In genomic region chr11:104661531-104662205, GRCm38 (mm10) we compare ENCODE assay signal across 8 mouse cellular contexts. TPM values are rescaled to one million over a fixed set of nuclear protein-coding genes. Genes with fewer than 3 reads are reported as not detected.
A peak's percentile ranks its signal among the peaks of the same experiment; 100 is the strongest.
DNase-seq lines count a peak whose midpoint lies in the region; ATAC-seq and TF ChIP-seq lines count a peak whose summit lies in the region.
"Had no signal": no experiment of that assay in that cellular context is flagged by ENCODE, and none has a peak within 500 bp of the region (broad histone marks: within the 10 kb centered on the region; RNA-seq: fewer than 3 reads in every experiment).

No protein-coding gene starts in this region.

- H3K79me2 ChIP-seq in MEL (ENCODE audit: control insufficient read depth, insufficient read depth, low read length, poor library complexity) = no peaks in the 10 kb centered on the region

- no peak for TF ChIP-seq POLR2A in MEL (IDR thresholded peaks at IDR 0.05; ENCODE audit: control insufficient read depth in 1 of 2, insufficient read depth in 1 of 2, low read depth in 1 of 2, low read length in 2 of 2, poor library complexity in 1 of 2)

- TF ChIP-seq RAD21 in MEL (IDR thresholded peaks at IDR 0.05; ENCODE audit: low read depth, low read length) = peak; percentile 38

- H3K4me1 ChIP-seq in MEL (ENCODE audit: control insufficient read depth in 1 of 2, insufficient read depth in 2 of 2, low read length in 2 of 2) = peaks cover 6 to 29% of the 10 kb centered on the region in 2 experiments; a peak in 3 of 4 replicates

- no peaks in the 10 kb centered on the region for H3K27me3 ChIP-seq in MEL (ENCODE audit: control insufficient read depth in 1 of 2, insufficient read depth in 2 of 2, low read length in 2 of 2)

- H3K9ac ChIP-seq in MEL (ENCODE audit: control insufficient read depth, low read depth, low read length, poor library complexity, severe bottlenecking) = peak overlapping the region; percentile 5

- peak; percentile 47 for TF ChIP-seq CTCF in left cerebral cortex, adult 2 months (IDR thresholded peaks at IDR 0.05)
- peak; percentile 34 to 68 (median 37); a peak in 4 of 6 replicates for TF ChIP-seq CTCF in MEL (IDR thresholded peaks at IDR 0.05 in 2 of 3, conservative IDR thresholded peaks at IDR 0.05 in 1 of 3; ENCODE audit: control insufficient read depth in 1 of 3, insufficient read depth in 1 of 3, low read depth in 2 of 3, low read length in 3 of 3, poor library complexity in 1 of 3, severe bottlenecking in 1 of 3)

- H3K9me3 ChIP-seq in MEL (replicated peaks; ENCODE audit: insufficient read depth, low read length) = no peaks in the 10 kb centered on the region

- DNase-seq in left cerebral cortex, adult 2 months (ENCODE audit: extremely low spot score in 1 of 2, low spot score in 2 of 2) = no peak
- DNase-seq in left cerebral cortex, adult 8-10 months (ENCODE audit: low spot score in 2 of 2) = no peak
- peak; percentile 81 for DNase-seq in MEL (ENCODE audit: low read depth, low spot score)
- peak; percentile 85 for DNase-seq in naive thymus-derived CD4-positive, alpha-beta T cell, adult 2 months (ENCODE audit: low read depth)
- DNase-seq in gastrocnemius, postnatal 10 days = no peak
- DNase-seq in cerebellum, adult 8-10 months = no peak
- DNase-seq: gastrocnemius, postnatal 14 days had no signal

- intact Hi-C loops in left cerebral cortex, adult 2 months (cut with DNase I) = no loop called here

- no peak overlapping the region for H3K4me3 ChIP-seq in left cerebral cortex, adult 2 months
- H3K4me3 ChIP-seq in MEL (ENCODE audit: control insufficient read depth in 1 of 2, insufficient read depth in 1 of 2, low read depth in 2 of 2, low read length in 2 of 2) = peak overlapping the region; percentile 51 to 73

- peaks cover 0 to 10% of the 10 kb centered on the region in 2 experiments; a peak in 2 of 4 replicates for H3K36me3 ChIP-seq in MEL (ENCODE audit: control insufficient read depth in 1 of 2, insufficient read depth in 2 of 2, low read length in 2 of 2)

- TF ChIP-seq EP300 in MEL (IDR thresholded peaks at IDR 0.05; ENCODE audit: low read depth in 1 of 2, low read length in 2 of 2) = peak in 1 of 2 experiments; percentile 71; a peak in 2 of 4 replicates

- peak; percentile 20 for ATAC-seq in inflammation-experienced regulatory T-cells, adult 6 months

- no peak overlapping the region for H3K27ac ChIP-seq in left cerebral cortex, adult 2 months
- H3K27ac ChIP-seq in MEL (ENCODE audit: control insufficient read depth, low read depth, low read length) = peak overlapping the region; percentile 67

TF ChIP-seq in MEL, 35 proteins besides CTCF, POLR2A, EP300 and RAD21:
- TF ChIP-seq ZNF384 (IDR thresholded peaks at IDR 0.05; ENCODE audit: low read depth, low read length) (no peak), RCOR1 (IDR thresholded peaks at IDR 0.05; ENCODE audit: low read depth, low read length) (peak; percentile 35; the same call in 1 of the 2 replicates), GABPA (IDR thresholded peaks at IDR 0.05; ENCODE audit: low read depth, low read length) (no peak), TAL1 (IDR thresholded peaks at IDR 0.05; ENCODE audit: low read length) (peak; percentile 42; the same call in 1 of the 2 replicates), GATA1 (IDR thresholded peaks at IDR 0.05; ENCODE audit: low read depth, low read length) (peak; percentile 40; the same call in 1 of the 2 replicates), SMC3 (IDR thresholded peaks at IDR 0.05; ENCODE audit: low read depth, low read length) (peak; percentile 53), JUND (IDR thresholded peaks at IDR 0.05; ENCODE audit: low read depth, low read length) (no peak), ZC3H11A (IDR thresholded peaks at IDR 0.05; ENCODE audit: low read depth, low read length) (0 out of 2 replicates have a peak, but pooled peaks have one; percentile 30), TCF12 (IDR thresholded peaks at IDR 0.05; ENCODE audit: low read depth, low read length) (peak; percentile 23; the same call in 1 of the 2 replicates), MAFK (IDR thresholded peaks at IDR 0.05; ENCODE audit: borderline replicate concordance, low read depth, low read length) (no peak), ZMIZ1 (IDR thresholded peaks at IDR 0.05; ENCODE audit: low read depth, low read length) (no peak), ZKSCAN1 (IDR thresholded peaks at IDR 0.05; ENCODE audit: low read depth, low read length) (no peak), NRF1 (IDR thresholded peaks at IDR 0.05; ENCODE audit: insufficient read depth, low read depth, low read length, poor library complexity, severe bottlenecking) (no peak), KAT2A (conservative IDR thresholded peaks at IDR 0.05; ENCODE audit: low read depth, low read length) (no peak), HCFC1 (IDR thresholded peaks at IDR 0.05; ENCODE audit: low read depth, low read length) (no peak), BHLHE40 (IDR thresholded peaks at IDR 0.05; ENCODE audit: borderline replicate concordance, low read depth, low read length) (no peak), POLR2AphosphoS2 (IDR thresholded peaks at IDR 0.05; ENCODE audit: low read length) (no peak), POLR2AphosphoS5 (IDR thresholded peaks at IDR 0.05; ENCODE audit: borderline replicate concordance, low read depth, low read length) (no peak), MAZ (IDR thresholded peaks at IDR 0.05; ENCODE audit: low read depth, low read length) (peak; percentile 15; the same call in 1 of the 2 replicates), MYB (IDR thresholded peaks at IDR 0.05; ENCODE audit: low read depth, low read length) (no peak), MAX (IDR thresholded peaks at IDR 0.05; ENCODE audit: low read length) (0 out of 2 replicates have a peak, but pooled peaks have one; percentile 6), SIN3A (IDR thresholded peaks at IDR 0.05; ENCODE audit: low read length) (no peak), USF1 (IDR thresholded peaks at IDR 0.05; ENCODE audit: low read depth, low read length) (no peak), MXI1 (IDR thresholded peaks at IDR 0.05; ENCODE audit: low read depth, low read length) (0 out of 2 replicates have a peak, but pooled peaks have one; percentile 13)
TF ChIP-seq in MEL: peak in this region for 9.

RNA-seq across cellular contexts. Expression of gene Gm11639, which starts 23.8 kb away (rescaled TPM):
- 1 to 10 TPM in 1 of 2 experiments, under 1 TPM in 1; 0.79 to 1.3 TPM for total RNA-seq in left cerebral cortex, adult 2 months (2021)
- under 1 TPM; 0.54 to 0.61 (median 0.56) TPM for total RNA-seq in left cerebral cortex, adult 8-10 months (2022)
- not detected in 2 replicates for total RNA-seq in MEL (2012; rRNA removed)
- not detected for polyA plus RNA-seq in MEL (2012; ENCODE audit: insufficient read depth in 1 of 2, insufficient read length in 2 of 2, low read depth in 1 of 2, low replicate concordance in 2 of 2, missing spikeins in 1 of 2)
- polyA plus RNA-seq in inflammation-experienced regulatory T-cells, adult 6 months (2017; shearing (Covaris generic)) = under 1 TPM in 2 of 3 experiments, not detected in 1; 0.03 to 0.09 TPM
- under 1 TPM; 0.02 to 0.07 TPM for total RNA-seq in gastrocnemius, postnatal 10 days (2021)

RNA-seq across cellular contexts. Expression of gene Itgb3, which starts 53.9 kb away (rescaled TPM):
- total RNA-seq in left cerebral cortex, adult 2 months (2021) = 1 to 10 TPM; 2.9 to 3.4 TPM
- 1 to 10 TPM; 2.5 to 4.7 (median 3.7) TPM for total RNA-seq in left cerebral cortex, adult 8-10 months (2022)
- 0.08 and 0.13 TPM in 2 replicates for total RNA-seq in MEL (2012; rRNA removed)
- under 1 TPM in 1 of 2 experiments, not detected in 1; 0.32 TPM for polyA plus RNA-seq in MEL (2012; ENCODE audit: insufficient read depth in 1 of 2, insufficient read length in 2 of 2, low read depth in 1 of 2, low replicate concordance in 2 of 2, missing spikeins in 1 of 2)
- polyA plus RNA-seq in inflammation-experienced regulatory T-cells, adult 6 months (2017; shearing (Covaris generic)) = 10 to 100 TPM in 2 of 3 experiments, 1 to 10 TPM in 1; 6.4 to 17.5 (median 11.8) TPM
- total RNA-seq in gastrocnemius, postnatal 10 days (2021) = 10 to 100 TPM in 1 of 2 experiments, 1 to 10 TPM in 1; 4.7 to 15.9 TPM

Comparison
In these comparisons a context has a peak if more than half of its experiments do, and no peak if none do; other contexts are left out.
1. DNase-seq: peak in MEL (single experiment) and naive thymus-derived CD4-positive, alpha-beta T cell, adult 2 months (single experiment); none in left cerebral cortex, adult 2 months (0 of 2), left cerebral cortex, adult 8-10 months (0 of 2), gastrocnemius, postnatal 10 days (single experiment) and cerebellum, adult 8-10 months (single experiment).